In the genomic region with DNA sequence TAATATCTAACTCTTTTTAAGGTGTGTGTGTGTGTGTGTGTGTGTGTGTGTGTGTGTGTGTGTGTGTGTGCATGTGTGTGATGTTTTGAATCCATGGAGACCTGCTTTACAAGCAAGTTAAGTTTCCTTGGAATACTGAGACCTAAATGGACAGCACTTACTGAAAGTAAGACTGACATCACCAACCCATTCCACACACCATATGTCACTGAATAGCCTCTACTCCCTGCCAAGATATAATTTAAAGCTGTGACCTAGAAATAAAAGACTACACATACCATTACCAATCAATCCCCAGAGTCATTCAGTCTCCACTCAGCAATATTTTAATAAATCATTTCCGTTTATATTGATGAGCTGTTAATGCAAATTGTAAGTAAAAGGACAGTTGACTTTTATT, we compare ENCODE assay signal across 14 mouse cellular contexts.
"Had no signal": no experiment of that assay in that cellular context is flagged by ENCODE, and none has a peak within 500 bp of the region (broad histone marks: within the 10 kb centered on the region; RNA-seq: fewer than 3 reads in every experiment).

No protein-coding gene starts in this region.

- H3K9ac ChIP-seq: liver, embryonic 14.5 days; lung, embryonic 14.5 days; midbrain, embryonic 13.5 days; midbrain, embryonic 15.5 days; neural tube, embryonic 12.5 days had no signal

- H3K27me3 ChIP-seq: midbrain, embryonic 13.5 days; midbrain, embryonic 15.5 days; neural tube, embryonic 12.5 days had no signal

- H3K9me3 ChIP-seq: midbrain, embryonic 13.5 days; midbrain, embryonic 15.5 days; neural tube, embryonic 12.5 days had no signal

- H3K36me3 ChIP-seq: midbrain, embryonic 13.5 days; midbrain, embryonic 15.5 days; neural tube, embryonic 12.5 days had no signal

- DNase-seq: lung, adult 18-20 months; lung, embryonic 14.5 days; lung, postnatal 10 days; lung, postnatal 4 days; right cerebral cortex, postnatal 14 days; spleen, adult 18-20 months; thymus, adult 18-20 months; thymus, postnatal 14 days; thymus, postnatal 36 days had no signal

- H3K27ac ChIP-seq: liver, embryonic 14.5 days; midbrain, embryonic 13.5 days; midbrain, embryonic 15.5 days; neural tube, embryonic 12.5 days had no signal

- ATAC-seq: midbrain, embryonic 13.5 days; midbrain, embryonic 15.5 days had no signal

- H3K4me3 ChIP-seq: midbrain, embryonic 13.5 days; midbrain, embryonic 15.5 days; neural tube, embryonic 12.5 days had no signal

- H3K4me2 ChIP-seq: lung, embryonic 14.5 days; midbrain, embryonic 11.5 days; midbrain, embryonic 13.5 days; midbrain, embryonic 15.5 days; neural tube, embryonic 12.5 days had no signal

- H3K4me1 ChIP-seq: midbrain, embryonic 13.5 days; midbrain, embryonic 15.5 days; neural tube, embryonic 12.5 days had no signal
